In genomic region chr2:26583640-26584039, GRCm38 (mm10) we compare ENCODE assay signal across 9 mouse cellular contexts. TPM values are rescaled to one million over a fixed set of nuclear protein-coding genes. Genes with fewer than 3 reads are reported as not detected.
A peak's percentile ranks its signal among the peaks of the same experiment; 100 is the strongest.
DNase-seq lines count a peak whose midpoint lies in the region; ATAC-seq and TF ChIP-seq lines count a peak whose summit lies in the region.
"Had no signal": no experiment of that assay in that cellular context is flagged by ENCODE, and none has a peak within 500 bp of the region (broad histone marks: within the 10 kb centered on the region; RNA-seq: fewer than 3 reads in every experiment).

No protein-coding gene starts in this region.

- ATAC-seq in forebrain, embryonic 12.5 days (ENCODE audit: low FRiP score), result no peak
- no peak for ATAC-seq in forebrain, embryonic 16.5 days

- 0 out of 2 replicates have a peak overlapping the region, but pooled peaks have one; percentile 0 for H3K4me3 ChIP-seq in forebrain, embryonic 12.5 days (replicated peaks)
- no peak overlapping the region for H3K4me3 ChIP-seq in forebrain, embryonic 16.5 days (replicated peaks; ENCODE audit: low read length)
- peak overlapping the region; percentile 83 for H3K4me3 ChIP-seq in kidney, adult 2 months (ENCODE audit: insufficient read depth, low read depth, low read length)
- peak overlapping the region; percentile 71 for H3K4me3 ChIP-seq in lung, adult 2 months (replicated peaks; ENCODE audit: extremely low read depth, low read depth, low read length)

- H3K9me3 ChIP-seq in forebrain, embryonic 12.5 days, result no peaks in the 10 kb centered on the region
- H3K9me3 ChIP-seq in forebrain, embryonic 16.5 days (ENCODE audit: control insufficient read depth, low read length), result no peaks in the 10 kb centered on the region

- peak; percentile 99 for TF ChIP-seq POLR2A in kidney, adult 2 months (IDR thresholded peaks at IDR 0.05; ENCODE audit: low read depth, low read length)
- peak; percentile 100 for TF ChIP-seq POLR2A in lung, adult 2 months (IDR thresholded peaks at IDR 0.05; ENCODE audit: borderline replicate concordance, extremely low read depth, low read depth, low read length)

- H3K9ac ChIP-seq in forebrain, embryonic 12.5 days, result no peak overlapping the region
- no peak overlapping the region for H3K9ac ChIP-seq in forebrain, embryonic 16.5 days (replicated peaks; ENCODE audit: low read depth, low read length)

- H3K27me3 ChIP-seq in forebrain, embryonic 12.5 days, result peaks cover 5% of the 10 kb centered on the region; the same call in 1 of the 2 replicates
- H3K27me3 ChIP-seq in forebrain, embryonic 16.5 days (replicated peaks; ENCODE audit: control insufficient read depth, insufficient read depth, low read length), result no peaks in the 10 kb centered on the region
- no peaks in the 10 kb centered on the region for H3K27me3 ChIP-seq in kidney, adult 2 months (replicated peaks; ENCODE audit: control insufficient read depth, insufficient read depth, low read length)

- TF ChIP-seq CTCF in kidney, adult 2 months (conservative IDR thresholded peaks at IDR 0.05; ENCODE audit: insufficient read depth, insufficient read length, low read depth, low read length), result no peak
- no peak for TF ChIP-seq CTCF in lung, adult 2 months (IDR thresholded peaks at IDR 0.05; ENCODE audit: insufficient read depth, low read length)

- H3K4me2 ChIP-seq in forebrain, embryonic 12.5 days, result no peak overlapping the region
- H3K4me2 ChIP-seq in forebrain, embryonic 16.5 days (ENCODE audit: low read length), result no peak overlapping the region

- no peaks in the 10 kb centered on the region for H3K36me3 ChIP-seq in forebrain, embryonic 12.5 days (replicated peaks)
- no peaks in the 10 kb centered on the region for H3K36me3 ChIP-seq in forebrain, embryonic 16.5 days (ENCODE audit: control insufficient read depth, insufficient read depth)
- H3K36me3 ChIP-seq in kidney, adult 2 months (ENCODE audit: control insufficient read depth, insufficient read depth, low read length), result peaks cover 2% of the 10 kb centered on the region; the same call in 1 of the 2 replicates

- H3K4me1 ChIP-seq in forebrain, embryonic 12.5 days, result peaks cover 10% of the 10 kb centered on the region; the same call in 1 of the 2 replicates
- peaks cover 12% of the 10 kb centered on the region for H3K4me1 ChIP-seq in forebrain, embryonic 16.5 days (replicated peaks; ENCODE audit: control insufficient read depth, insufficient read depth, low read length)
- H3K4me1 ChIP-seq in kidney, adult 2 months (ENCODE audit: control insufficient read depth, insufficient read depth, low read length), result no peaks in the 10 kb centered on the region
- peaks cover 9% of the 10 kb centered on the region; the same call in 1 of the 2 replicates for H3K4me1 ChIP-seq in lung, adult 2 months (ENCODE audit: control insufficient read depth, insufficient read depth, low read length)

- 78% methylated on average over 11 of the region's 11 CpGs for WGBS in forebrain, embryonic 12.5 days
- 73% methylated on average over 11 of the region's 11 CpGs for WGBS in forebrain, embryonic 16.5 days
- WGBS in kidney, adult 2 months, result 52% methylated on average over 11 of the region's 11 CpGs
- WGBS in lung, adult 2 months, result 33% methylated on average over 11 of the region's 11 CpGs

- no peak overlapping the region for H3K27ac ChIP-seq in forebrain, embryonic 12.5 days
- H3K27ac ChIP-seq in forebrain, embryonic 16.5 days (ENCODE audit: low read length), result no peak overlapping the region
- peak overlapping the region; percentile 94 for H3K27ac ChIP-seq in kidney, adult 2 months (ENCODE audit: insufficient read depth, low read depth, low read length)

- DNase-seq in heart, adult 11 months, result peak; percentile 100
- DNase-seq in kidney, adult 2 months, result peak; percentile 90
- DNase-seq in lung, adult 2 months, result peak; percentile 73
- DNase-seq in ovary, adult 18-20 months (ENCODE audit: low spot score), result no peak
- DNase-seq in testis, postnatal 10 days (ENCODE audit: low spot score), result no peak
- DNase-seq in thymus, postnatal 25 days, result no peak

RNA-seq across cellular contexts. Expression of gene Gm20532, which starts 2.8 kb away (rescaled TPM):
- not detected in 2 replicates for polyA plus RNA-seq in forebrain, embryonic 12.5 days (2016; fragmentation: Nextera tagmentation; extraction: Ambion mirVana)
- not detected in 2 replicates for polyA plus RNA-seq in forebrain, embryonic 16.5 days (2015; fragmentation: Nextera tagmentation; extraction: Ambion mirVana)
- polyA plus RNA-seq in kidney, adult 2 months (2012; rRNA removed), result not detected in 2 replicates
- not detected in 2 replicates for polyA plus RNA-seq in lung, adult 2 months (2012; rRNA removed)
- polyA plus RNA-seq: C2C12 had no signal

RNA-seq across cellular contexts. Expression of gene Egfl7, which starts 3.8 kb away (rescaled TPM):
- polyA plus RNA-seq in forebrain, embryonic 12.5 days (2016; fragmentation: Nextera tagmentation; extraction: Ambion mirVana), result 47.9 and 54.9 TPM in 2 replicates
- polyA plus RNA-seq in forebrain, embryonic 16.5 days (2015; fragmentation: Nextera tagmentation; extraction: Ambion mirVana), result 59.5 and 61.7 TPM in 2 replicates
- polyA plus RNA-seq in kidney, adult 2 months (2012; rRNA removed), result 297 and 304 TPM in 2 replicates
- polyA plus RNA-seq in lung, adult 2 months (2012; rRNA removed), result 1,942 and 2,032 TPM in 2 replicates

RNA-seq across cellular contexts. Expression of gene Agpat2, which starts 20.6 kb away (rescaled TPM):
- polyA plus RNA-seq in forebrain, embryonic 12.5 days (2016; fragmentation: Nextera tagmentation; extraction: Ambion mirVana), result 5.4 and 6.7 TPM in 2 replicates
- polyA plus RNA-seq in forebrain, embryonic 16.5 days (2015; fragmentation: Nextera tagmentation; extraction: Ambion mirVana), result 3.7 and 4.0 TPM in 2 replicates
- 165 and 192 TPM in 2 replicates for polyA plus RNA-seq in kidney, adult 2 months (2012; rRNA removed)
- polyA plus RNA-seq in lung, adult 2 months (2012; rRNA removed), result 106 and 134 TPM in 2 replicates

RNA-seq across cellular contexts. Expression of gene Fam69b, which starts 44.6 kb away (rescaled TPM):
- polyA plus RNA-seq in forebrain, embryonic 12.5 days (2016; fragmentation: Nextera tagmentation; extraction: Ambion mirVana), result 67.1 and 67.2 TPM in 2 replicates
- polyA plus RNA-seq in forebrain, embryonic 16.5 days (2015; fragmentation: Nextera tagmentation; extraction: Ambion mirVana), result 106 and 125 TPM in 2 replicates
- polyA plus RNA-seq in kidney, adult 2 months (2012; rRNA removed), result 12.2 and 14.5 TPM in 2 replicates
- polyA plus RNA-seq in lung, adult 2 months (2012; rRNA removed), result 13.1 and 15.1 TPM in 2 replicates

Comparison
In these comparisons a context has a peak if more than half of its experiments do, and no peak if none do; other contexts are left out.
1. DNase-seq: peak in heart, adult 11 months (single experiment), kidney, adult 2 months (single experiment) and lung, adult 2 months (single experiment); none in ovary, adult 18-20 months (single experiment), testis, postnatal 10 days (single experiment) and thymus, postnatal 25 days (single experiment).
2. RNA of gene Agpat2, which starts 20.6 kb away (polyA plus RNA-seq): 165 to 192 TPM in kidney, adult 2 months and 106 to 134 TPM in lung, adult 2 months; 5.4 to 6.7 TPM in forebrain, embryonic 12.5 days and 3.7 to 4.0 TPM in forebrain, embryonic 16.5 days; every median in the first group is over 10 times any median in the second.